Mouse (Mus musculus) heart, embryonic 11.5 days (tissue): ENCODE data around the gene Itga11. TPM values are rescaled to one million over a fixed set of nuclear protein-coding genes. Genes with fewer than 3 reads are reported as not detected.

Experiments used
- ATAC-seq: fragments of 200-750 bp; cut with Nextera tagmentation; replicated peaks from 2 replicates; pipeline ENCODE4 v1.8.0; 2017; ENCODE audit warnings: moderate library complexity; ENCODE audit not compliant: insufficient number of reproducible peaks, low FRiP score, low TSS enrichment
- H3K27ac ChIP-seq: fragments of 300-500 bp; sonication (generic); 2 replicates; pipeline ENCODE4 v1.5.1; 2014; ENCODE audit warnings: mild to moderate bottlenecking, low read depth, low read length
- H3K27me3 ChIP-seq: fragments of 300-500 bp; sonication (generic); 2 replicates; pipeline ENCODE4 v1.6.1; 2014; ENCODE audit warnings: mild to moderate bottlenecking, low read length, mixed read lengths; ENCODE audit not compliant: control insufficient read depth, insufficient read depth
- H3K36me3 ChIP-seq: fragments of 300-500 bp; sonication (generic); 2 replicates; pipeline ENCODE4 v1.6.1; 2014; ENCODE audit warnings: mild to moderate bottlenecking, low read length, moderate library complexity, mixed read lengths; ENCODE audit not compliant: control insufficient read depth, insufficient read depth
- H3K4me1 ChIP-seq: fragments of 300-500 bp; sonication (generic); 2 replicates; pipeline ENCODE4 v1.6.1; 2014; ENCODE audit warnings: low read length; ENCODE audit not compliant: control insufficient read depth, insufficient read depth
- H3K4me2 ChIP-seq: fragments of 300-500 bp; sonication (generic); 2 replicates; pipeline ENCODE4 v1.6.1; 2014; ENCODE audit warnings: mild to moderate bottlenecking, moderate library complexity
- H3K4me3 ChIP-seq: fragments of 300-500 bp; sonication (generic); 2 replicates; pipeline ENCODE4 v1.5.1; 2014; ENCODE audit warnings: low read depth, low read length
- H3K9ac ChIP-seq: fragments of 300-500 bp; sonication (generic); 2 replicates; pipeline ENCODE4 v1.6.1; 2014; ENCODE audit warnings: mild to moderate bottlenecking, low read depth, low read length, moderate library complexity
- H3K9me3 ChIP-seq: fragments of 300-500 bp; sonication (generic); replicated peaks from 2 replicates; pipeline ENCODE4 v1.6.1; 2016; ENCODE audit warnings: low read length; ENCODE audit not compliant: control insufficient read depth
- WGBS: fragments of 180-500 bp; shearing (Covaris S2); extraction: QIAGEN DNeasy Blood & Tissue Kit; methylation state at CpG from one replicate; pipeline ENCODE4 v1.1.7; 2014; ENCODE audit not compliant: insufficient replicate concordance; 5-methylcytosine and 5-hydroxymethylcytosine counted together
- polyA plus RNA-seq: library from polyadenylated mRNA; unstranded; fragments of >200 nt; fragmentation: Nextera tagmentation; extraction: Ambion mirVana; gene quantifications from 2 replicates; pipeline ENCODE4 v1.2.1, GENCODE M21; 2014

Itga11 gene
- polyA plus RNA-seq, 1 experiment from 2014 or later: 0.64 TPM

GRCm38 (mm10) chr9:62668503-62668902, 9.1 kb upstream of the Itga11 start:
- ATAC-seq: no peak
- H3K9ac ChIP-seq: no peak overlapping the region
- H3K4me3 ChIP-seq: no peak overlapping the region
- H3K27ac ChIP-seq: no peak overlapping the region
- H3K36me3 ChIP-seq: no peaks in the 10 kb centered on the region
- H3K27me3 ChIP-seq: no peaks in the 10 kb centered on the region
- WGBS: 86% methylated on average over 4 of the region's 4 CpGs
- no peaks in the 10 kb centered on the region for H3K9me3 ChIP-seq
- H3K4me2 ChIP-seq: no peak overlapping the region
- H3K4me1 ChIP-seq: peaks cover 4% of the 10 kb centered on the region; the same call in 1 of the 2 replicates

- H3K9ac ChIP-seq: no peak overlapping the region
- H3K4me3 ChIP-seq: no peak overlapping the region
- peaks cover 3% of the 10 kb centered on the region; the same call in 1 of the 2 replicates for H3K4me1 ChIP-seq
- H3K4me2 ChIP-seq: no peak overlapping the region
- H3K36me3 ChIP-seq: no peaks in the 10 kb centered on the region
- peaks cover 13% of the 10 kb centered on the region; the same call in 1 of the 2 replicates for H3K27me3 ChIP-seq
- no peak overlapping the region for H3K27ac ChIP-seq
- no peak for ATAC-seq
- 60% methylated on average over 7 of the region's 7 CpGs for WGBS
- H3K9me3 ChIP-seq: no peaks in the 10 kb centered on the region
These were observed 4.4 kb upstream of the Itga11 start for GRCm38 (mm10) chr9:62673241-62673640.

- Histone ChIP-seq H3K4me1 (peaks cover 8% of the 10 kb centered on the region; the same call in 1 of the 2 replicates), H3K9ac (no peak overlapping the region), H3K4me3 (no peak overlapping the region), H3K4me2 (no peak overlapping the region), H3K36me3 (no peaks in the 10 kb centered on the region), H3K27me3 (peaks cover 24% of the 10 kb centered on the region), H3K27ac (no peak overlapping the region), H3K9me3 (no peaks in the 10 kb centered on the region)
- no peak for ATAC-seq
- whole genome bisulfite sequencing: 80% methylated on average over 1 of the region's 1 CpGs
These were observed 2.5 kb upstream of the Itga11 start for GRCm38 (mm10) chr9:62675172-62675571.

- H3K27me3 ChIP-seq: peaks cover 32% of the 10 kb centered on the region
These were observed 1.0 kb downstream of the Itga11 start for GRCm38 (mm10) chr9:62678550-62679155.

GRCm38 (mm10) chr9:62679398-62679797, 1.8 kb downstream of the Itga11 start:
- H3K9ac ChIP-seq: no peak overlapping the region
- peaks cover 32% of the 10 kb centered on the region for H3K27me3 ChIP-seq
- H3K4me2 ChIP-seq: no peak overlapping the region

More at GRCm38 (mm10) chr9:62678550-62679155, 1.0 kb downstream of the Itga11 start:
- H3K4me3 ChIP-seq: peak overlapping the region; percentile 46
- no peaks in the 10 kb centered on the region for H3K36me3 ChIP-seq
- 8% methylated on average over 22 of the region's 22 CpGs for WGBS
- peak overlapping the region; percentile 84 for H3K4me2 ChIP-seq
- H3K27ac ChIP-seq: no peak overlapping the region
- peaks cover 8% of the 10 kb centered on the region; the same call in 1 of the 2 replicates for H3K4me1 ChIP-seq
- no peak for ATAC-seq
- no peaks in the 10 kb centered on the region for H3K9me3 ChIP-seq
- peak overlapping the region; percentile 62; the same call in 1 of the 2 replicates for H3K9ac ChIP-seq

GRCm38 (mm10) chr9:62684311-62684710, 6.7 kb downstream of the Itga11 start:
- peaks cover 11% of the 10 kb centered on the region for H3K27me3 ChIP-seq
- ATAC-seq: no peak

More at GRCm38 (mm10) chr9:62679398-62679797, 1.8 kb downstream of the Itga11 start:
- H3K4me1 ChIP-seq: peaks cover 8% of the 10 kb centered on the region; the same call in 1 of the 2 replicates
- no peak overlapping the region for H3K27ac ChIP-seq
- H3K36me3 ChIP-seq: no peaks in the 10 kb centered on the region
- H3K4me3 ChIP-seq: no peak overlapping the region; the same call in 1 of the 2 replicates
- no peaks in the 10 kb centered on the region for H3K9me3 ChIP-seq
- 67% methylated on average over 4 of the region's 4 CpGs for WGBS
- ATAC-seq: no peak

GRCm38 (mm10) chr9:62689748-62690147, 12.1 kb downstream of the Itga11 start:
- WGBS: 81% methylated on average over 10 of the region's 10 CpGs

More at GRCm38 (mm10) chr9:62684311-62684710, 6.7 kb downstream of the Itga11 start:
- Histone ChIP-seq H3K27ac (no peak overlapping the region), H3K4me3 (no peak overlapping the region), H3K9ac (no peak overlapping the region), H3K36me3 (no peaks in the 10 kb centered on the region), H3K4me2 (no peak overlapping the region), H3K9me3 (no peaks in the 10 kb centered on the region), H3K4me1 (no peaks in the 10 kb centered on the region)
- 81% methylated on average over 7 of the region's 7 CpGs for WGBS

GRCm38 (mm10) chr9:62694054-62694453, 16.4 kb downstream of the Itga11 start:
- Histone ChIP-seq H3K36me3 (no peaks in the 10 kb centered on the region), H3K9me3 (no peaks in the 10 kb centered on the region), H3K27me3 (no peaks in the 10 kb centered on the region), H3K4me1 (peaks cover 14% of the 10 kb centered on the region), H3K9ac (no peak overlapping the region), H3K4me3 (no peak overlapping the region), H3K4me2 (no peak overlapping the region), H3K27ac (no peak overlapping the region)
- 87% methylated on average over 5 of the region's 5 CpGs for WGBS
- no peak for ATAC-seq

More at GRCm38 (mm10) chr9:62689748-62690147, 12.1 kb downstream of the Itga11 start:
- no peak overlapping the region for H3K27ac ChIP-seq
- no peaks in the 10 kb centered on the region for H3K4me1 ChIP-seq
- H3K36me3 ChIP-seq: no peaks in the 10 kb centered on the region
- H3K4me3 ChIP-seq: no peak overlapping the region
- ATAC-seq: no peak
- no peaks in the 10 kb centered on the region for H3K9me3 ChIP-seq
- H3K4me2 ChIP-seq: no peak overlapping the region
- no peaks in the 10 kb centered on the region for H3K27me3 ChIP-seq
- no peak overlapping the region for H3K9ac ChIP-seq

- Histone ChIP-seq H3K4me1 (peaks cover 14% of the 10 kb centered on the region), H3K36me3 (no peaks in the 10 kb centered on the region), H3K27me3 (no peaks in the 10 kb centered on the region), H3K9me3 (no peaks in the 10 kb centered on the region), H3K9ac (no peak overlapping the region), H3K27ac (0 out of 2 replicates have a peak overlapping the region, but pooled peaks have one; percentile 35), H3K4me2 (0 out of 2 replicates have a peak overlapping the region, but pooled peaks have one; percentile 4), H3K4me3 (no peak overlapping the region)
- 29% methylated on average over 9 of the region's 9 CpGs for WGBS
- ATAC-seq: no peak
These were observed 17.6 kb downstream of the Itga11 start for GRCm38 (mm10) chr9:62695210-62695609.
